In genomic region chr5:143009383-143009782, GRCm38 (mm10) we compare ENCODE assay signal across 11 mouse cellular contexts. TPM values are rescaled to one million over a fixed set of nuclear protein-coding genes. Genes with fewer than 3 reads are reported as not detected.
DNase-seq lines count a peak whose midpoint lies in the region; ATAC-seq and TF ChIP-seq lines count a peak whose summit lies in the region.
"Had no signal": no experiment of that assay in that cellular context is flagged by ENCODE, and none has a peak within 500 bp of the region (broad histone marks: within the 10 kb centered on the region; RNA-seq: fewer than 3 reads in every experiment).

No protein-coding gene starts in this region.

- H3K9me3 ChIP-seq in heart, embryonic 11.5 days (replicated peaks; ENCODE audit: control insufficient read depth, low read length): no peaks in the 10 kb centered on the region
- no peaks in the 10 kb centered on the region for H3K9me3 ChIP-seq in embryonic facial prominence, embryonic 14.5 days (ENCODE audit: control insufficient read depth, low read length)
- H3K9me3 ChIP-seq in hindbrain, postnatal 0 days (ENCODE audit: low read length): no peaks in the 10 kb centered on the region
- H3K9me3 ChIP-seq: heart, embryonic 15.5 days had no signal

- peak overlapping the region; percentile 15; the same call in 1 of the 2 replicates for H3K27ac ChIP-seq in heart, adult 2 months
- no peak overlapping the region for H3K27ac ChIP-seq in heart, embryonic 11.5 days (ENCODE audit: low read depth, low read length)
- 0 out of 2 replicates have a peak overlapping the region, but pooled peaks have one; percentile 2 for H3K27ac ChIP-seq in embryonic facial prominence, embryonic 14.5 days (replicated peaks; ENCODE audit: low read depth, low read length)
- H3K27ac ChIP-seq in hindbrain, postnatal 0 days: peak overlapping the region; percentile 71
- H3K27ac ChIP-seq in olfactory bulb, adult 2 months (ENCODE audit: insufficient read depth, low read depth, low read length): peak overlapping the region; percentile 84
- H3K27ac ChIP-seq: heart, embryonic 15.5 days had no signal

- H3K27me3 ChIP-seq in heart, adult 2 months (ENCODE audit: control insufficient read depth, insufficient read depth, low read length): no peaks in the 10 kb centered on the region
- H3K27me3 ChIP-seq in heart, embryonic 11.5 days (ENCODE audit: control insufficient read depth, insufficient read depth, low read length): no peaks in the 10 kb centered on the region
- no peaks in the 10 kb centered on the region for H3K27me3 ChIP-seq in embryonic facial prominence, embryonic 14.5 days (replicated peaks; ENCODE audit: control insufficient read depth, insufficient read depth, low read length)
- no peaks in the 10 kb centered on the region for H3K27me3 ChIP-seq in hindbrain, postnatal 0 days (ENCODE audit: insufficient read depth, low read length)
- H3K27me3 ChIP-seq: heart, embryonic 15.5 days had no signal

- WGBS in heart, adult 2 months: 73% methylated on average over 11 of the region's 11 CpGs
- 72% methylated on average over 10 of the region's 11 CpGs for WGBS in heart, embryonic 11.5 days (ENCODE audit: insufficient replicate concordance)
- 33% methylated on average over 10 of the region's 11 CpGs for WGBS in embryonic facial prominence, embryonic 14.5 days
- WGBS in hindbrain, postnatal 0 days: 28% methylated on average over 10 of the region's 11 CpGs
- 19% methylated on average over 11 of the region's 11 CpGs for WGBS in olfactory bulb, adult 2 months

- H3K4me3 ChIP-seq in heart, adult 2 months: no peak overlapping the region
- no peak overlapping the region for H3K4me3 ChIP-seq in heart, embryonic 11.5 days (ENCODE audit: low read depth, low read length)
- no peak overlapping the region for H3K4me3 ChIP-seq in embryonic facial prominence, embryonic 14.5 days (ENCODE audit: low read depth, low read length)
- no peak overlapping the region for H3K4me3 ChIP-seq in hindbrain, postnatal 0 days (ENCODE audit: low read length)
- peak overlapping the region; percentile 18; the same call in 1 of the 2 replicates for H3K4me3 ChIP-seq in olfactory bulb, adult 2 months (ENCODE audit: insufficient read depth, low read depth, low read length)
- H3K4me3 ChIP-seq: heart, embryonic 15.5 days had no signal

- intact Hi-C loops in heart, adult 2 months (cut with DNase I): no loop called here

- H3K4me2 ChIP-seq in heart, embryonic 11.5 days: no peak overlapping the region
- no peak overlapping the region for H3K4me2 ChIP-seq in embryonic facial prominence, embryonic 14.5 days (ENCODE audit: low read depth, low read length)
- H3K4me2 ChIP-seq in hindbrain, postnatal 0 days (ENCODE audit: low read depth, low read length): no peak overlapping the region
- H3K4me2 ChIP-seq: heart, embryonic 15.5 days; liver, embryonic 11.5 days had no signal

- no peaks in the 10 kb centered on the region for H3K4me1 ChIP-seq in heart, adult 2 months (ENCODE audit: control insufficient read depth, insufficient read depth, low read length)
- H3K4me1 ChIP-seq in heart, embryonic 11.5 days (ENCODE audit: control insufficient read depth, insufficient read depth, low read length): no peaks in the 10 kb centered on the region
- H3K4me1 ChIP-seq in embryonic facial prominence, embryonic 14.5 days (ENCODE audit: control insufficient read depth, insufficient read depth, low read length): no peaks in the 10 kb centered on the region
- H3K4me1 ChIP-seq in hindbrain, postnatal 0 days (ENCODE audit: insufficient read depth, low read length): peaks cover 5% of the 10 kb centered on the region; the same call in 1 of the 2 replicates
- peaks cover 6% of the 10 kb centered on the region for H3K4me1 ChIP-seq in olfactory bulb, adult 2 months (ENCODE audit: control insufficient read depth, insufficient read depth, low read length)
- H3K4me1 ChIP-seq: heart, embryonic 15.5 days had no signal

- H3K79me2 ChIP-seq in heart, adult 2 months (replicated peaks; ENCODE audit: control insufficient read depth, insufficient read depth, low read length): no peaks in the 10 kb centered on the region

- DNase-seq in heart, adult 2 months: no peak
- peak; percentile 61 for DNase-seq in embryonic facial prominence, embryonic 14.5 days (ENCODE audit: low spot score)
- DNase-seq in hindbrain, postnatal 0 days (ENCODE audit: low spot score): peak; percentile 45
- no peak for DNase-seq in urinary bladder, adult 2 months (ENCODE audit: low spot score)
- DNase-seq in thymus, postnatal 4 days: no peak
- DNase-seq in thymus, postnatal 14 days: no peak
- DNase-seq: kidney, postnatal 36 days had no signal

- TF ChIP-seq EP300 in heart, adult 2 months (IDR thresholded peaks at IDR 0.05; ENCODE audit: insufficient read depth, low read depth, low read length): no peak

- no peak overlapping the region for H3K9ac ChIP-seq in heart, adult 2 months (ENCODE audit: low read depth, low read length)
- no peak overlapping the region for H3K9ac ChIP-seq in heart, embryonic 11.5 days (ENCODE audit: low read depth, low read length)
- no peak overlapping the region for H3K9ac ChIP-seq in embryonic facial prominence, embryonic 14.5 days (ENCODE audit: low read depth, low read length)
- H3K9ac ChIP-seq in hindbrain, postnatal 0 days (replicated peaks; ENCODE audit: low read length): no peak overlapping the region
- H3K9ac ChIP-seq: heart, embryonic 15.5 days had no signal

- no peak for TF ChIP-seq POLR2A in heart, adult 2 months (IDR thresholded peaks at IDR 0.05; ENCODE audit: insufficient read depth, low read depth, low read length)
- no peak for TF ChIP-seq POLR2A in olfactory bulb, adult 2 months (IDR thresholded peaks at IDR 0.05; ENCODE audit: insufficient read depth, low read depth, low read length)

- no peaks in the 10 kb centered on the region for H3K36me3 ChIP-seq in heart, adult 2 months (ENCODE audit: control insufficient read depth, insufficient read depth, low read length)
- H3K36me3 ChIP-seq in heart, embryonic 11.5 days (ENCODE audit: control insufficient read depth, insufficient read depth, low read length): peaks cover 12% of the 10 kb centered on the region
- H3K36me3 ChIP-seq in embryonic facial prominence, embryonic 14.5 days (ENCODE audit: control insufficient read depth, insufficient read depth, low read length): peaks cover 33% of the 10 kb centered on the region
- peaks cover 16% of the 10 kb centered on the region; the same call in 1 of the 2 replicates for H3K36me3 ChIP-seq in hindbrain, postnatal 0 days (ENCODE audit: insufficient read depth, low read length)

- ATAC-seq in heart, embryonic 11.5 days (replicated peaks; ENCODE audit: insufficient number of reproducible peaks, low FRiP score, low TSS enrichment): no peak
- no peak for ATAC-seq in embryonic facial prominence, embryonic 14.5 days (ENCODE audit: low read depth)
- peak; percentile 88 for ATAC-seq in hindbrain, postnatal 0 days

- no peak for TF ChIP-seq CTCF in heart, adult 2 months (IDR thresholded peaks at IDR 0.05)
- no peak for TF ChIP-seq CTCF in hindbrain, postnatal 0 days (IDR thresholded peaks at IDR 0.05; ENCODE audit: low read depth)
- TF ChIP-seq CTCF in olfactory bulb, adult 2 months (IDR thresholded peaks at IDR 0.05; ENCODE audit: insufficient read depth, low read depth, low read length): no peak

RNA-seq across cellular contexts. Expression of gene Fscn1, which starts 49.2 kb away (rescaled TPM):
- total RNA-seq in heart, adult 2 months (2021): 10 to 100 TPM; 18.7 to 22.5 TPM
- polyA plus RNA-seq in heart, adult 2 months (2012; rRNA removed): 37.0 and 47.7 TPM in 2 replicates
- 180 and 186 TPM in 2 replicates for polyA plus RNA-seq in heart, embryonic 11.5 days (2014; fragmentation: Nextera tagmentation; extraction: Ambion mirVana)
- polyA plus RNA-seq in embryonic facial prominence, embryonic 14.5 days (2014; fragmentation: Nextera tagmentation; extraction: Ambion mirVana): 338 and 413 TPM in 2 replicates
- 613 and 715 TPM in 2 replicates for total RNA-seq in hindbrain, postnatal 0 days (2014; rRNA removed)
- 412 and 457 TPM in 2 replicates for polyA plus RNA-seq in hindbrain, postnatal 0 days (2015; fragmentation: Nextera tagmentation; extraction: Ambion mirVana)
- not detected in 2 replicates for polyA plus RNA-seq in olfactory bulb, adult 2 months (2012; ENCODE audit: insufficient read depth, insufficient read length, low replicate concordance, missing spikeins)
- 63.4 and 69.0 TPM in 2 replicates for polyA plus RNA-seq in urinary bladder, adult 2 months (2012; rRNA removed)

Comparison
In these comparisons a context has a peak if more than half of its experiments do, and no peak if none do; other contexts are left out.
1. DNase-seq: peak in embryonic facial prominence, embryonic 14.5 days (single experiment) and hindbrain, postnatal 0 days (single experiment); none in heart, adult 2 months (0 of 2), urinary bladder, adult 2 months (single experiment), thymus, postnatal 4 days (single experiment) and thymus, postnatal 14 days (single experiment).